Mouse (Mus musculus): ENCODE results near the gene Dusp3. TPM values are rescaled to one million over a fixed set of nuclear protein-coding genes. Genes with fewer than 3 reads are reported as not detected.

Gene Dusp3
- 100 to 1,000 TPM in 1 of 2 experiments, 10 to 100 TPM in 1; 98.6 to 132 TPM for total RNA-seq (2021)
- long read RNA-seq, experiment 1, full-length matches to known transcripts = 16 of 59 reads
- long read RNA-seq, experiment 1, partial matches to known transcripts = 0 of 59 reads
- long read RNA-seq, experiment 1, other reads (novel, unspliced or antisense) = 43 of 59 reads
- long read RNA-seq, experiment 2, full-length matches to known transcripts = 11 of 22 reads
- long read RNA-seq, experiment 2, partial matches to known transcripts = 0 of 22 reads
- long read RNA-seq, experiment 2, other reads (novel, unspliced or antisense) = 11 of 22 reads

DNA sequence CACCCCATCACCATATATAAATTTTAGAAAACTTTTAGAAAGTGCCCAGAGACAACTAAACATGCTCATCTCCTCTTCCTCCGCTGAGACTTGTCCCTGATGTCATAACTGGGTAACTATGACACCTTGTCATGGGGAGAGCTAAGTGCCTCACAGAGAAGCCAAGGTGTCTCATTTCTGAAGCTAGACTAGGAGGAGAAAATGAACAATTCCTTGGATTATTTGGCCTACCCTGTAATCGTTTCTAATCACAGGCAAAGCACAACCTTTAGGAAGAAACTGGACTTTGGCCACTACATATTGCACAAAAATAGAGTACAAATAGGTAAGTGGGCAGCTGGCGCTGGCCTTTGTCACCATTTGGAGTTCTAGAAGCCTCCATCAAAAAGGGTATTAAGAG lies at the start of gene Dusp3:
TSS of gene Dusp3 (minus strand) at position 101 of the 400 bp plus-strand sequence.
- DNase-seq = no peak

GRCm38 (mm10) chr11:102036336-102036735 lies 49.5 kb upstream of the Dusp3 start:
- no peak for DNase-seq

- no peak for DNase-seq
These were observed 48.7 kb upstream of the Dusp3 start for GRCm38 (mm10) chr11:102035456-102035960.

- DNase-seq = no peak
These were observed 48.1 kb upstream of the Dusp3 start for GRCm38 (mm10) chr11:102034887-102035286.

GRCm38 (mm10) chr11:102033055-102033591 lies 46.3 kb upstream of the Dusp3 start:
- no peak for DNase-seq

GRCm38 (mm10) chr11:102031149-102031548 lies 44.3 kb upstream of the Dusp3 start:
- no peak for DNase-seq

DNA sequence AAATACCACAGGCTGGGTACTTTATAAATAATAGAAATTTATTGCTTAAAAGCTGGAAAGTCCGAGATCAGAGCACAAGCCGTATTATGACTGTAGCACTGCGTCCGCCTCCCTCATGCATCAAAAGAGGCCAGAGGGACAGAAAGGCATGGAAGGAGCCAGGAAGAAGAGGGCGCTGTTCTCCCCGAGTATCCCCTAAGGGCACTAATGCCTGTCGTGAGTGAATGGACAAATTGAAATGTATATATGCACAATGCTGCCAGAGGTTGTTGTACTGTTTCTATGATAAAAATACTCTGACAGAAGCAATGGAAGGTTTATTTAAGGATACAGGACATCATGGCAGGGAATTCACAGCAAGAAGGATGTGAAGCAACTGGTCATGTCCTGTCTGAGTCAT lies 43.2 kb upstream of the Dusp3 start:
- no peak for DNase-seq

GRCm38 (mm10) chr11:102029304-102029703 lies 42.5 kb upstream of the Dusp3 start:
- no peak for DNase-seq

- DNase-seq = no peak
These were observed 41.4 kb upstream of the Dusp3 start, which contains the start of gene Mpp3 for GRCm38 (mm10) chr11:102028087-102028816. Mpp3 (minus strand) TSS chr11:102028461.

- no peak for DNase-seq
These were observed 40.7 kb upstream of the Dusp3 start for GRCm38 (mm10) chr11:102027361-102028017.

DNA sequence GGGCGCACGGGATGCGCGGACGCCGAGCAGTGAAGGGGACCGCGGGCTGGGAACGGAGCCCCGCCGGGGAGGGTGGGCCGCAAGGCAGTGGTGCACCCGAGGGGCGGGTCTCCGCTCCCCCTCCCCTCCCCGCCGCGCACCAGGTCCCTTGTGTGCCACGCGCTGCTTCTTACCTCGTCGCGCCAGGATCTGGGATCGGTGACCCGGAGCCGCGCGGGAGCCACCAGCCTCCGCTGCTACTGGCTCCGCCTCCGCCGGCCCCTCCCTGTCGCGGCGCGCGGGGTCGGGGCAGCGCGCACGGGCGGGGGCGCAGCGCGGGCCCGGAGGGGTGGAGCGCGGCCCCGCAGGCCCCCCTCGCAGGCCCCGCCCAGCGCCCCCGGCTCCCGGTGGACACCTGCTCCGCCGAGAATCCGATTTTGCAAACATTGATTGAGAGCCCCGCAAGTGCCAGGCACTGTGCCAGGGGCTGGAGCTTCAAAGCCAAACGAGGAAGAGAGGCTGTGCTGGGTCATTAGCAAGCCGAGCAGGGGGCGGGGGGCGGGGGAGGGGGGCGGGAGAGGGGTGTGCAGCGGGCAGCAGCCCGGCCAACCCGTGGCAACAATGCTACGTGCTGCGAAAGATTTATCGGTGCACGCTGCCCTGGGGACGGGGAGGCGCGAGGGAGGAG lies 40.0 kb upstream of the Dusp3 start:
- DNase-seq = peak; percentile 81 to 90

DNA sequence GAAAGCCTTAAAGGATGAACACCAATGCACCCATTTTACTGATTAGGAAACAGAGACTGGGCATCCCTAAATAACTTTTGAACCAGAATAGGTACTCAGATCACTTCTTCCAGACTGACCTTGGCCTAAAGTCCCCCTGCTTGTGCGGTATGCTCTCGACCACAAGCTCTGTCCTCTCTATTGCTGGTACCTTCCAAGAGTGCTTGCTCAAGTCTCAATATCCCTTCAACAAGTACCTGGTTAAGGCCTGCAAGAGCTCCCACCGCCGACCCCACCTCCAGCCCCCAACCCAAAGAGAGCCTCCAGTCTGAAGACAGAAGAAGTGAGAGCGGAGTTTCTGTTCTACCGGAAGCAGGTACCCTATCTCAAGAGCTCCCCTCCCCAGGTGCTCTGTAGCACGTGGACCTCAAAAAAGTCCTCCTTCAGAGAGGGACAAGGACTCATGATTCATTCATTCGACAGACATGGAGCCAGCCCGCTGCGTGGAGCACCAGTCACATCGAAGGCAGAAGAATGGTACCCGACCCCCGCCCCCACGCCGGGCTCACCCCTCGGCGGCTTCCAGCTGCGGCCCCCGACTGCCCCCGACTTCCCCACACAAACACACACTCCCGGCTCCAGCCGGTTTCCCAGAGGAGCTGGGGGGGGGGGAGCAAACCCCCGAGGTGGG lies 39.3 kb upstream of the Dusp3 start:
- DNase-seq = peak; percentile 36 to 60

GRCm38 (mm10) chr11:102025354-102025753 lies 38.5 kb upstream of the Dusp3 start:
- no peak for DNase-seq

- no peak for DNase-seq
These were observed 38.1 kb upstream of the Dusp3 start for GRCm38 (mm10) chr11:102024875-102025274.

DNA sequence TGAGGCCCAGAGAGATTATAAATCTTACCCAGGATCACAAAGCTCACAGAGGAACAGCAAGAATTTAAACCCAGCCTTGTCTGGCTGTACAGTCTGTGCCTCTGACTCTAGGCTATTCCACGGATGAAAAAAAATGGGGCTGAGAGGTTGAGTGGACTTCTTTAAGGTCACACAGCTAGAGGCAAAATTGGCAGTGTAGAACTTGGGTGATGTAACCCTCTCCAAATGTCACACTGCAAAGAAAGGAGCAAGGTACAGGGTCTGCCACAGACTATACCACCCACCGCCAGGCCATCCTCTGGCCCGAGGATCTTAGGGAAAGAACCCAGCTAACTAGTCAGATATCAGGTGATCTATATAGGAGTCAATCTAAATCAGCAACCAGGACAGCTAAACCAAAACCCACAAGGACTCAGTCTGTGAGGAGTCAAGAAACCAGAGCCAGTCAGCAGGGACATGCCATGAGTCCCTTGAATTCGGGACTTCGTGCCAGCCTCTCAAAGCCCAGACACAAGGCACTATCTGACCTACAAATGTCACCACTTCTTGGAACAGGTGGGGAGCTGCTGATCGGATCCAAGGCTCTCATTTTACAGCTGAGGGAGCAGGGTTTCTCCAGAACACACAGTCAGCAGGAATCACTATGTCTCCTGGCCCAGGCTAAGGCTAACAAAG lies 37.4 kb upstream of the Dusp3 start:
- DNase-seq = no peak

GRCm38 (mm10) chr11:102023406-102023805 lies 36.6 kb upstream of the Dusp3 start:
- no peak for DNase-seq

GRCm38 (mm10) chr11:102021196-102021595 lies 34.4 kb upstream of the Dusp3 start:
- no peak for DNase-seq

DNA sequence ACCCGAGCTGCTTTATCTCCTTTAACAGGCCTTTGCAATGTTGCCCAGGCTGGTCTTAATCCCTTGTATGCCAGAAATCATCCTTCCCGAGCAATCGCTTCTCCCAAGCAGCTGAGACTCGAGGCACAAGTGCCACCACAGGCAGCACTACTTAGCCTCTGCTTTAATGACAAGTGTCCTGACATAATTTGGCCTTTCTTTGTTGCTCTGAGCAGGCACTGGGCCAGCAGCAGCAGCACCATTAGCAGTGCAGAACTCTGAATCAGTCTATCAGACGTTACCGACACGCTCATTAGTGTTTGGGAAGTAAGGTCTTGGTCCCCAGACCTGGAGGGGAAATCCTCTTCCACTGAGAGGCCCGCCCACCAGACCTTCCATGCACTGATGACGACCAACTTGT lies 32.9 kb upstream of the Dusp3 start:
- no peak for DNase-seq

DNA sequence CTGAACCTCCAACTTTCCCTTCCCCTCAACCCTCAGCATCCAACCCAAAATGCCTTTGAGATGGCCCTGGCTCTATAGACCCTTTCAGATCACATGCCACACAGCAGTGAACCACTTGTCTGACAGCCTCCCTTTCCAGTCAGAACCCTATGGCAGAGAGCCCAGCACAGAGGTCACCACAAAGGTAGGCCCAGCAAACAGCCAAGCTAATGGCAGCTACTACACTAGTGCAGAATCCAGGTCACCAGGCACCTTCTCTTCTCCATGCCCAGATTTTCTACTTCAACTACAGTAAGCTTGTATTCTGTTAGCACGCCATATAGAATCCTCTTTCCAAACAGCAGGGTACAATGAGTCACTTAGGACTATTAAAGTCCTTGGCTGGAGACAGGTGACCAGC lies 29.3 kb upstream of the Dusp3 start:
- DNase-seq = no peak

GRCm38 (mm10) chr11:102015472-102015871 lies 28.7 kb upstream of the Dusp3 start:
- DNase-seq = no peak

GRCm38 (mm10) chr11:102013201-102013600 lies 26.4 kb upstream of the Dusp3 start:
- no peak for DNase-seq
